Mouse (Mus musculus) spleen, adult 2 months (tissue): ENCODE measurements around the gene Fbxo9. TPM values are rescaled to one million over a fixed set of nuclear protein-coding genes. Genes with fewer than 3 reads are reported as not detected.

ENCODE experiments used
- DNase-seq, 2 experiments: peaks; one replicate each; pipeline versions ENCODE4 v3.0.0 to v3.0.0-alpha.2; 2012 to 2021; ENCODE audit warnings: low spot score in 2 of 2, low read depth in 1 of 2
- H3K27ac ChIP-seq: fragments of 200-500 bp; 2 replicates; pipeline ENCODE4 v1.5.1; 2012; ENCODE audit warnings: low read length, inconsistent platforms; ENCODE audit not compliant: insufficient read depth
- H3K27me3 ChIP-seq: fragments of 200-500 bp; 2 replicates; pipeline ENCODE4 v1.6.1; 2012; ENCODE audit warnings: mild to moderate bottlenecking, moderate library complexity, low read length, inconsistent platforms; ENCODE audit not compliant: control insufficient read depth, insufficient read depth
- H3K36me3 ChIP-seq: fragments of 200-500 bp; 2 replicates; pipeline ENCODE4 v1.6.1; 2012; ENCODE audit warnings: mild to moderate bottlenecking, low read length, inconsistent platforms; ENCODE audit not compliant: control insufficient read depth, insufficient read depth
- H3K4me1 ChIP-seq: fragments of 200-500 bp; 2 replicates; pipeline ENCODE4 v1.6.1; 2011; ENCODE audit warnings: inconsistent platforms; ENCODE audit not compliant: control insufficient read depth, insufficient read depth, insufficient read length
- H3K4me3 ChIP-seq: fragments of 200-500 bp; 2 replicates; pipeline ENCODE4 v1.5.1; 2011; ENCODE audit warnings: mild to moderate bottlenecking, inconsistent platforms; ENCODE audit not compliant: insufficient read depth, insufficient read length; ENCODE audit errors: extremely low read depth
- CTCF ChIP-seq: fragments of 200-500 bp; IDR thresholded peaks from 2 replicates; pipeline ENCODE4 v1.5.1; 2011; ENCODE audit warnings: mild to moderate bottlenecking, inconsistent platforms; ENCODE audit not compliant: insufficient read depth, insufficient read length, insufficient replicate concordance; ENCODE audit errors: extremely low read depth
- POLR2A ChIP-seq: fragments of 200-500 bp; IDR thresholded peaks from 2 replicates; pipeline ENCODE4 v1.6.1; 2011; ENCODE audit warnings: low read depth, low read length, inconsistent platforms
- WGBS: fragments of 180-500 bp; shearing (Covaris S2); methylation state at CpG from one replicate; pipeline ENCODE4 v1.1.7; 2018; 5-methylcytosine and 5-hydroxymethylcytosine counted together
- polyA plus RNA-seq: library from polyadenylated mRNA; depleted of rRNA; stranded (reverse); fragments of >200 nt; gene quantifications from 2 replicates; pipeline ENCODE4 v1.2.3, GENCODE M21; 2012; rRNA removed

The Fbxo9 gene
- polyA plus RNA-seq, 1 experiment: 79.8 TPM

GRCm38 (mm10) chr9:78035831-78036230 lies 73.0 kb downstream of the Fbxo9 start:
- no peaks in the 10 kb centered on the region for H3K36me3 ChIP-seq
- TF ChIP-seq CTCF: no peak
- TF ChIP-seq POLR2A: no peak
- WGBS: 86% methylated on average over 8 of the region's 8 CpGs
- H3K4me3 ChIP-seq: no peak overlapping the region
- H3K27ac ChIP-seq: no peak overlapping the region
- DNase-seq: no peak
- H3K4me1 ChIP-seq: no peaks in the 10 kb centered on the region
- no peaks in the 10 kb centered on the region for H3K27me3 ChIP-seq

GRCm38 (mm10) chr9:78035296-78035695 lies 73.6 kb downstream of the Fbxo9 start:
- Histone ChIP-seq H3K4me3 (no peak overlapping the region), H3K4me1 (no peaks in the 10 kb centered on the region), H3K27me3 (no peaks in the 10 kb centered on the region), H3K36me3 (no peaks in the 10 kb centered on the region), H3K27ac (no peak overlapping the region)
- TF ChIP-seq CTCF (no peak), POLR2A (no peak)
- no peak for DNase-seq
- 72% methylated on average over 5 of the region's 5 CpGs for WGBS

- H3K4me3 ChIP-seq: no peak overlapping the region
Measured at GRCm38 (mm10) chr9:78032930-78033329, 75.9 kb downstream of the Fbxo9 start.

More at GRCm38 (mm10) chr9:78032930-78033329, 75.9 kb downstream of the Fbxo9 start:
- TF ChIP-seq CTCF (no peak), POLR2A (no peak)
- Histone ChIP-seq H3K4me1 (no peaks in the 10 kb centered on the region), H3K27me3 (no peaks in the 10 kb centered on the region), H3K36me3 (no peaks in the 10 kb centered on the region), H3K27ac (no peak overlapping the region)
- no peak for DNase-seq
- WGBS: 89% methylated on average over 4 of the region's 4 CpGs

Other genes starting within 250 kb of the Fbxo9 start
- gene Elovl5, start 191.7 kb downstream of the Fbxo9 start, polyA plus RNA-seq: 29.8 and 32.4 TPM in 2 replicates
- gene Gcm1, start 57.1 kb downstream of the Fbxo9 start, polyA plus RNA-seq: not detected in 2 replicates
- gene Ick, start 127 bp upstream of the Fbxo9 start, polyA plus RNA-seq: 3.0 and 4.0 TPM in 2 replicates
- 1.4 and 2.8 TPM in 2 replicates for gene Gsta4, start 73.7 kb upstream of the Fbxo9 start, polyA plus RNA-seq
- 0.18 TPM in 1 of 2 replicates, not detected in the other for gene Gsta1, start 121.6 kb upstream of the Fbxo9 start, polyA plus RNA-seq
- not detected in 2 replicates for gene Gm3776, start 148.1 kb upstream of the Fbxo9 start, polyA plus RNA-seq
- not detected in 2 replicates for gene Gm10639, start 180.9 kb upstream of the Fbxo9 start, polyA plus RNA-seq
- not detected in 2 replicates for gene Omt2a, start 205.7 kb upstream of the Fbxo9 start, polyA plus RNA-seq
- not detected in 2 replicates for gene Omt2b, start 218.5 kb upstream of the Fbxo9 start, polyA plus RNA-seq
- gene Gsta2, start 246.7 kb upstream of the Fbxo9 start, polyA plus RNA-seq: 0.15 TPM in 1 of 2 replicates, not detected in the other